22 mouse cellular contexts compared by ENCODE assay signal in genomic region chr8:114136750-114137149, GRCm38 (mm10). TPM values are rescaled to one million over a fixed set of nuclear protein-coding genes. Genes with fewer than 3 reads are reported as not detected.
DNase-seq lines count a peak whose midpoint lies in the region; ATAC-seq lines count a peak whose summit lies in the region.
"Had no signal": no experiment of that assay in that cellular context is flagged by ENCODE, and none has a peak within 500 bp of the region (broad histone marks: within the 10 kb centered on the region; RNA-seq: fewer than 3 reads in every experiment).

No protein-coding gene starts in this region.

- H3K4me3 ChIP-seq in heart, embryonic 12.5 days: no peak overlapping the region
- no peak overlapping the region for H3K4me3 ChIP-seq in liver, embryonic 13.5 days (replicated peaks)
- H3K4me3 ChIP-seq: embryonic facial prominence, embryonic 15.5 days; forebrain, embryonic 15.5 days; hindbrain, embryonic 12.5 days; left cerebral cortex, adult 2 months; limb, embryonic 15.5 days; midbrain, embryonic 12.5 days had no signal

- 0 out of 2 replicates have a peak overlapping the region, but pooled peaks have one; percentile 6 for H3K27ac ChIP-seq in heart, embryonic 12.5 days (ENCODE audit: poor library complexity, severe bottlenecking)
- peak overlapping the region; percentile 58; the same call in 1 of the 2 replicates for H3K27ac ChIP-seq in liver, embryonic 13.5 days
- H3K27ac ChIP-seq: embryonic facial prominence, embryonic 15.5 days; forebrain, embryonic 15.5 days; hindbrain, embryonic 12.5 days; kidney, postnatal 0 days; left cerebral cortex, adult 2 months; limb, embryonic 15.5 days; midbrain, embryonic 12.5 days had no signal

- no peaks in the 10 kb centered on the region for H3K36me3 ChIP-seq in heart, embryonic 12.5 days
- H3K36me3 ChIP-seq in liver, embryonic 13.5 days: no peaks in the 10 kb centered on the region
- H3K36me3 ChIP-seq: embryonic facial prominence, embryonic 15.5 days; forebrain, embryonic 15.5 days; hindbrain, embryonic 12.5 days; limb, embryonic 15.5 days; midbrain, embryonic 12.5 days had no signal

- H3K4me1 ChIP-seq in heart, embryonic 12.5 days (replicated peaks): peaks cover 14% of the 10 kb centered on the region
- peaks cover 44% of the 10 kb centered on the region for H3K4me1 ChIP-seq in liver, embryonic 13.5 days (replicated peaks)

- no peak for DNase-seq in heart, adult 18-20 months
- DNase-seq in c-Kit-positive CD71-positive TER-119-positive erythroid progenitor cells, embryonic 14.5 days (ENCODE audit: low spot score): peak; percentile 41
- DNase-seq in liver, embryonic 13.5 days: peak; percentile 22
- no peak for DNase-seq in cerebellum, postnatal 25 days
- no peak for DNase-seq in ovary, postnatal 36 days (ENCODE audit: low spot score)
- DNase-seq: adrenal gland, postnatal 25 days; cerebellum, adult 18-20 months; cerebellum, postnatal 36 days; gastrocnemius, postnatal 14 days; kidney, adult 2 months; layer of hippocampus, adult 9-11 months; right cerebral cortex, postnatal 25 days had no signal

- ATAC-seq in heart, embryonic 12.5 days (ENCODE audit: insufficient number of reproducible peaks, low FRiP score): no peak
- peak; percentile 67 for ATAC-seq in liver, embryonic 13.5 days (ENCODE audit: low read depth)
- ATAC-seq in megakaryocyte-erythroid progenitor cell, adult 5-6 weeks (replicated peaks; ENCODE audit: low FRiP score, low TSS enrichment, poor library complexity, severe bottlenecking): peak; percentile 83
- ATAC-seq: forebrain, embryonic 15.5 days; lung, postnatal 0 days had no signal

- no peak overlapping the region for H3K9ac ChIP-seq in heart, embryonic 12.5 days
- no peak overlapping the region for H3K9ac ChIP-seq in liver, embryonic 13.5 days
- H3K9ac ChIP-seq: embryonic facial prominence, embryonic 15.5 days; forebrain, embryonic 15.5 days; hindbrain, embryonic 12.5 days; limb, embryonic 15.5 days; midbrain, embryonic 12.5 days had no signal

- no peaks in the 10 kb centered on the region for H3K27me3 ChIP-seq in heart, embryonic 12.5 days (replicated peaks)
- H3K27me3 ChIP-seq in liver, embryonic 13.5 days: no peaks in the 10 kb centered on the region
- H3K27me3 ChIP-seq: embryonic facial prominence, embryonic 15.5 days; forebrain, embryonic 15.5 days; hindbrain, embryonic 12.5 days; limb, embryonic 15.5 days; midbrain, embryonic 12.5 days had no signal

- no peaks in the 10 kb centered on the region for H3K9me3 ChIP-seq in heart, embryonic 12.5 days (replicated peaks)
- no peaks in the 10 kb centered on the region for H3K9me3 ChIP-seq in liver, embryonic 13.5 days (replicated peaks)
- H3K9me3 ChIP-seq: embryonic facial prominence, embryonic 15.5 days; forebrain, embryonic 15.5 days; hindbrain, embryonic 12.5 days; limb, embryonic 15.5 days; midbrain, embryonic 12.5 days had no signal

- no peak overlapping the region for H3K4me2 ChIP-seq in heart, embryonic 12.5 days
- no peak overlapping the region for H3K4me2 ChIP-seq in liver, embryonic 13.5 days
- H3K4me2 ChIP-seq: embryonic facial prominence, embryonic 15.5 days; forebrain, embryonic 15.5 days; hindbrain, embryonic 12.5 days; limb, embryonic 15.5 days; midbrain, embryonic 12.5 days had no signal

- WGBS in heart, embryonic 12.5 days: 76% methylated on average over 1 of the region's 1 CpGs
- WGBS in liver, embryonic 13.5 days (ENCODE audit: insufficient replicate concordance): 15% methylated on average over 1 of the region's 1 CpGs

RNA-seq across cellular contexts. Expression of gene Nudt7, which starts 3.4 kb away (rescaled TPM):
- 23.5 and 23.7 TPM in 2 replicates for polyA plus RNA-seq in heart, embryonic 12.5 days (2016; fragmentation: Nextera tagmentation; extraction: Ambion mirVana)
- total RNA-seq in heart, adult 18-20 months (2021): 10 to 100 TPM; 95.8 to 98.7 TPM
- 16.4 and 19.4 TPM in 2 replicates for polyA plus RNA-seq in liver, embryonic 13.5 days (2015; fragmentation: Nextera tagmentation; extraction: Ambion mirVana)
- 23.5 and 24.3 TPM in 2 replicates for total RNA-seq in megakaryocyte-erythroid progenitor cell, adult 5-6 weeks (2014; fragmentation: Nextera tagmentation)
- 6.7 and 28.6 TPM in 2 replicates for total RNA-seq in megakaryocyte-erythroid progenitor cell, adult 5-6 weeks (2017)

Comparison
In these comparisons a context has a peak if more than half of its experiments do, and no peak if none do; other contexts are left out.
1. DNase-seq: peak in c-Kit-positive CD71-positive TER-119-positive erythroid progenitor cells, embryonic 14.5 days (single experiment) and liver, embryonic 13.5 days (single experiment); none in heart, adult 18-20 months (0 of 2), cerebellum, postnatal 25 days (0 of 2) and ovary, postnatal 36 days (single experiment).